Mouse (Mus musculus) mesoderm, embryonic 11.5 days (tissue): ENCODE data around the gene E2f7.

Experiments used
- DNase-seq: peaks from one replicate; pipeline ENCODE4 v3.0.0-alpha.2; 2012; ENCODE audit warnings: low read depth, low spot score

The E2f7 gene

GRCm38 (mm10) chr10:110744686-110745639 lies at the start of gene E2f7:
Gene E2f7 (plus strand): TSS chr10:110745439.
- DNase-seq = peak; percentile 93

GRCm38 (mm10) chr10:110701276-110701675 lies 44.0 kb upstream of the E2f7 start:
- no peak for DNase-seq

GRCm38 (mm10) chr10:110705672-110706071 lies 39.6 kb upstream of the E2f7 start:
- DNase-seq = peak; percentile 33

- no peak for DNase-seq
Measured at GRCm38 (mm10) chr10:110707390-110708113, 37.7 kb upstream of the E2f7 start.

- no peak for DNase-seq
Measured at GRCm38 (mm10) chr10:110716887-110717286, 28.4 kb upstream of the E2f7 start.

- no peak for DNase-seq
Measured at GRCm38 (mm10) chr10:110726431-110726830, 18.8 kb upstream of the E2f7 start.

- peak; percentile 56 for DNase-seq
Measured at GRCm38 (mm10) chr10:110727816-110728215, 17.4 kb upstream of the E2f7 start.

GRCm38 (mm10) chr10:110733343-110733742 lies 11.9 kb upstream of the E2f7 start:
- peak; percentile 74 for DNase-seq

GRCm38 (mm10) chr10:110743701-110744100 lies 1.5 kb upstream of the E2f7 start:
- no peak for DNase-seq

- no peak for DNase-seq
Measured at GRCm38 (mm10) chr10:110744120-110744519, 1.1 kb upstream of the E2f7 start.

- DNase-seq = peak; percentile 58
Measured at GRCm38 (mm10) chr10:110745640-110746032, 397 bp downstream of the E2f7 start.

- DNase-seq = no peak
Measured at GRCm38 (mm10) chr10:110749081-110749480, 3.8 kb downstream of the E2f7 start.

- no peak for DNase-seq
Measured at GRCm38 (mm10) chr10:110749510-110750305, 4.5 kb downstream of the E2f7 start.

GRCm38 (mm10) chr10:110752849-110753248 lies 7.6 kb downstream of the E2f7 start:
- no peak for DNase-seq

GRCm38 (mm10) chr10:110755556-110755955 lies 10.3 kb downstream of the E2f7 start:
- no peak for DNase-seq

- DNase-seq = no peak
Measured at GRCm38 (mm10) chr10:110756271-110756793, 11.1 kb downstream of the E2f7 start.

- DNase-seq = peak; percentile 62
Measured at GRCm38 (mm10) chr10:110760552-110760951, 15.3 kb downstream of the E2f7 start.

- peak; percentile 19 for DNase-seq
Measured at GRCm38 (mm10) chr10:110762134-110762884, 17.1 kb downstream of the E2f7 start.

GRCm38 (mm10) chr10:110763416-110763815 lies 18.2 kb downstream of the E2f7 start:
- no peak for DNase-seq

GRCm38 (mm10) chr10:110769538-110769937 lies 24.3 kb downstream of the E2f7 start:
- DNase-seq = no peak

GRCm38 (mm10) chr10:110773201-110773600 lies 28.0 kb downstream of the E2f7 start:
- no peak for DNase-seq
